Mouse (Mus musculus) embryonic fibroblast, embryonic 13.5 days (primary cell): ENCODE data around the gene Gm45234.

Experiments
- CTCF ChIP-seq: IDR thresholded peaks from 2 replicates; pipeline ENCODE4 v1.5.1; 2011; ENCODE audit warnings: mild to moderate bottlenecking, control low read depth, low read length, moderate library complexity, borderline replicate concordance; ENCODE audit not compliant: insufficient read depth
- POLR2A ChIP-seq: IDR thresholded peaks from 2 replicates; pipeline ENCODE4 v1.6.1; 2011; ENCODE audit warnings: low read depth, mild to moderate bottlenecking, control low read depth, low read length, moderate library complexity

DNA sequence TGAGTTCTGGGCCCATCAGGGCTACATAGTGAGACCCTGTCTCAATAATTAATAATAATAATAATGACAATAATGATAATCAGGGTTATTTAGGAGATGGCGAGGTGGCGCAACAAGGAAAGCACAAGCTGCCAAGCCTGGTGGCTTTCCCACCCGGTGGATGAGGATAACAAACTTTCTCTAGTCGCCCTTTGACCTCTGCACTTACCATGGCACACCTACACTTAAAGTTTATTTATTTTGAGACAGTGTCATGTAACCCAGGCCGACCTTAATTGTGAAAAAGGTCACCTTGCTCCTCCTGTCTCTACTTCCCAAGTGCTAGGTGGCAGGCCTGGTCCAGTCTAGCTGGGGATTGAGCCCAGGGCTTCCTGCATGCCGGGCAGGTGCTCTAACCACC is 57.1 kb downstream of the Gm45234 start:
- TF ChIP-seq CTCF (no peak), POLR2A (no peak)
